Mouse (Mus musculus): Measurements from ENCODE around the gene Nae1. TPM values are rescaled to one million over a fixed set of nuclear protein-coding genes. Genes with fewer than 3 reads are reported as not detected.
"Not testable (repeated sequence)": the region's sequence is repeated elsewhere in the genome, so short reads cannot be mapped to it uniquely, and the experiment has no call there.

The Nae1 gene
- 89.0 and 100 TPM in 2 replicates for polyA plus RNA-seq (2014; fragmentation: Nextera tagmentation; extraction: Ambion mirVana)

DNA sequence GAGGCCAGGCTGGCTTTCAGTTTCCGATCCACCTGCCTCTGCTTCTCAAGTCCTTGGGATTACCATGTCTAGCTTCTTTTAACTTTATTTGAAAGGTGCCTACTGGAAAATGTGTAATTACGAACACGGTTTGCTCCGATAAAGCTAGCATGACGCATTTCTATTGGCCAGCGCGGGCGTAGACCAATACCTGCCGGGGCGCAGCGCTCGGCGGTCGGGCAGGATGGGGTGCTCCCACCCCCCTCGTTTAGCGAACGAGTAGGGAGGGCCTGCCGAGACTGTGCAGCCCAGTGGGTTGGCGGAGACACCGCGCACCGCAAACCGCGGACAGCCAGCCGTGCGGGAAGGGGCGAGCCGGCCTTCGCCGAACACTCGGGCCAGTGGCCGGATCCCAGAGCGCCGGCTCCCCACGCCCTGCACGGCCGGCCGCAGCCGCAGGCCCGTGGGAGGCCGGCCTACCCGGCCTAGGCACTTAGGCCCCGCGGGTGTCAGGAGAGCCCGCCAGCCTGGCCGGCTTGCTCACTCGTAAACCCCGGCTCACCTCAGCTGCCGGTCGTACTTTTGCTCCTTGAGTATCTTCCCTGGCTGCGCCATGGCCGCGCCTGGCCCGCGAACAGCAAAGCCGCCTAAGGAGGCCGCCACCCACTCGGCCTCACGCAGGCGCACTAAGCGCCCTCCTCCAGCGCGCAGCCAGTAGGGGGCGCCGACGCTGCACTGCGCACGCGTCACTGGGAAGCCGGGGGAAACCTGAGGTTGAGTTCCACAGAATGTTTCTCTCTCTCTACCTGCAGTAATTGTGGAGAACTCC, at the start of gene Nae1, which contains the start of gene Car7:
Gene Nae1 (minus strand): TSS at position 667 of the 808 bp plus-strand sequence.
Gene Car7 (plus strand): TSS at position 719 of the 808 bp plus-strand sequence.
- H3K27ac ChIP-seq (replicated peaks; ENCODE audit: low read depth, low read length), result peak within 1 kb of the TSS; percentile 85
- H3K4me2 ChIP-seq (ENCODE audit: low read depth, low read length), result peak within 1 kb of the TSS; percentile 71
- peak within 1 kb of the TSS; percentile 97 for H3K4me3 ChIP-seq (ENCODE audit: low read depth, low read length)
- DNase-seq (ENCODE audit: low spot score) (peak; percentile 93), ATAC-seq (ENCODE audit: low read depth) (peak; percentile 97)
- H3K36me3 ChIP-seq (ENCODE audit: control insufficient read depth, insufficient read depth, low read length), result peaks cover 10% of the 10 kb centered on the region
- peaks cover 10% of the 10 kb centered on the region; the same call in 1 of the 2 replicates for H3K4me1 ChIP-seq (ENCODE audit: control insufficient read depth, insufficient read depth, low read length)
- peaks cover 4% of the 10 kb centered on the region; the same call in 1 of the 2 replicates for H3K27me3 ChIP-seq (replicated peaks; ENCODE audit: control insufficient read depth, insufficient read depth, low read length)
- peak within 1 kb of the TSS; percentile 98 for H3K9ac ChIP-seq (ENCODE audit: low read depth, low read length)
- no peaks in the 10 kb centered on the region for H3K9me3 ChIP-seq (ENCODE audit: control insufficient read depth, low read length)
- WGBS, result 0% methylated on average over 30 of the region's 70 CpGs

DNA sequence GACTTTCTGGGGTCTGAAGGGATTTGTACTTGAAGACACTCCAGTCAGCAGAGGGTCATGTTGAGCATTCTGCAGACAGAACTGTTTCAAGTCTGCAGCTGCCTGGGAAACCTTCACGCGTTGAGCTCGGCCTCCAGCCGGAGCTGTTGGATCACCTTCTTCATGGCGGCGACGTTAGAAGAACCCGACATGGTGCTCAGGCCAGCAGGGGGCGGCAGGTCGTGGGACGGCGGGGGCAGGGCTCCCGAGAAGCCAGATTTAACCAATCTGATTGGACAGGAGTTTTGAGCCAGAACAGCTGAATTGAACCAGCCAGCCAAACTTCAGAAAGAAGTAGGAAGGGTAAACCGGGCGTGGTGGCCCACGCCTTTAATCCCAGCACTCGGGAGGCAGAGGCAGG, 43.2 kb upstream of the Nae1 start:
- DNase-seq (ENCODE audit: low spot score), result not testable (repeated sequence)

DNA sequence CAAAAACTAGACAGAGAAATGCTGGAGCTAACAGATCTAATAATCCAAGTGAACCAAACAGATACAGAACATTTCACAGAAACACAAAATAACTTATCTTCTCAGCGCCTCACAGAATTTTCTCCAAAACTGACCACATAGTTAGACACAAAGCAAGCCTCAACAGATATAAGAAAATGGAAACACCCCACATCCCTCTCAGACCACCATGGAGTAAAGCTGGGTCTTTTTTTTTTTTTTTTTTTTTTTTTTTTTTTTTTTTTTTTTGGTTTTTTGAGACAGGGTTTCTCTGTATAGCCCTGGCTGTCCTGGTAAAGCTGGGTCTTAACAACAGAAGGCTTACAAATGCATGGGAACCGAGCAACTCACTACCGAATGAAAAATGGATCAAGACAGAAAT, 42.4 kb upstream of the Nae1 start:
- no peak overlapping the region for H3K4me3 ChIP-seq (ENCODE audit: low read depth, low read length)
- H3K36me3 ChIP-seq (ENCODE audit: control insufficient read depth, insufficient read depth, low read length), result no peaks in the 10 kb centered on the region
- H3K27me3 ChIP-seq (replicated peaks; ENCODE audit: control insufficient read depth, insufficient read depth, low read length), result no peaks in the 10 kb centered on the region
- no peak overlapping the region for H3K4me2 ChIP-seq (ENCODE audit: low read depth, low read length)
- 88% methylated on average over 3 of the region's 3 CpGs for WGBS
- no peaks in the 10 kb centered on the region for H3K9me3 ChIP-seq (ENCODE audit: control insufficient read depth, low read length)
- no peak overlapping the region for H3K9ac ChIP-seq (ENCODE audit: low read depth, low read length)
- ATAC-seq (ENCODE audit: low read depth), result no peak
- no peaks in the 10 kb centered on the region for H3K4me1 ChIP-seq (ENCODE audit: control insufficient read depth, insufficient read depth, low read length)
- H3K27ac ChIP-seq (replicated peaks; ENCODE audit: low read depth, low read length), result no peak overlapping the region
- no peak for DNase-seq (ENCODE audit: low spot score)

More for the DNA sequence above, 43.2 kb upstream of the Nae1 start:
- not testable (repeated sequence) for ATAC-seq (ENCODE audit: low read depth); H3K4me3 ChIP-seq (ENCODE audit: low read depth, low read length); H3K4me2 ChIP-seq (ENCODE audit: low read depth, low read length); H3K27ac ChIP-seq (replicated peaks; ENCODE audit: low read depth, low read length); H3K36me3 ChIP-seq (ENCODE audit: control insufficient read depth, insufficient read depth, low read length); H3K4me1 ChIP-seq (ENCODE audit: control insufficient read depth, insufficient read depth, low read length); H3K27me3 ChIP-seq (replicated peaks; ENCODE audit: control insufficient read depth, insufficient read depth, low read length); H3K9me3 ChIP-seq (ENCODE audit: control insufficient read depth, low read length); H3K9ac ChIP-seq (ENCODE audit: low read depth, low read length)
- WGBS, result 79% methylated on average over 17 of the region's 17 CpGs

DNA sequence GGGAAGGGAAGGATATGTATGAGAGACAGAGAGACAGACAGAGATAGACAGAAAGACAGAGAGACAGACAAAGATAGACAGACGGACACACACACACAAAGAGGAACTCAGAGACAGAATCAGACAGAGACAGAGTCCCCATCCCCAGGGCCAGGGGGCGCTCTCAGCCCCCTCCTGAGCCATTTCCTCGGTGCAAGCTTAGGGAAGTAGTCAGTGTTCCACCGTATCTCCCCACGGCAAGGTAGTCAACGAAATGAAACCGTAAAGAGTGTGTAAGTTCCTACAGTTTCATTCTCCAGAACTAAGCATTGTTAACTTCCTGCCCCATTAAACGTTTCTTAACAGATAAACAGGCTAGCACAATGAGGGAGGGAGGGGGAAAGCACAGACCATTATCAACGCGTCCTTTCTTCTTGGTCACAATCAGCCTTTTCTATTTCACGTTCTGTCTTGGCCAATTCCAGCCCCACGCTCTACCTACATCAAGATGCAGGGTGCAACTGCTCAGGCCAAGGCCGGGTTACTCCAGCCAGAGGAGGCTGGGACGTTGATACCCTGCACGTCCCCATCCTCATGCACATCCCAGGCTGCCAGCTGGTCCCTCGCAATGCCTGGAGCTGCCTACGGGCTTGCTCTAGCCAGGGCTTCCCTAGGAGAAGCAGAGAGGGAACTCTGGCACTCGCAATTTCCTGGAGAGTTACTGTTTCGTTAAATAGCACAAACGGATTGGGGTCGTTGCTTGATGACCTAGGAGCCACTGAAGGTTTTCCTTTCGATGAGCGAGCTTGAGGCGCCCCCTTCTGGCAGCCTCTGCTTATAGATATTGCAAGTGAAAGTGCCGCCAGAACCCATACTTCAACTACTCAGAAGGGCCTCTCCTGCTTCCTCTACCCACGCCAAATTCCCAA, 36.3 kb upstream of the Nae1 start:
- ATAC-seq (ENCODE audit: low read depth) (peak; percentile 86), DNase-seq (ENCODE audit: low spot score) (peak; percentile 90)
- Histone ChIP-seq H3K4me2 (ENCODE audit: low read depth, low read length) (peak overlapping the region; percentile 61), H3K4me3 (ENCODE audit: low read depth, low read length) (peak overlapping the region; percentile 37), H3K27me3 (replicated peaks; ENCODE audit: control insufficient read depth, insufficient read depth, low read length) (no peaks in the 10 kb centered on the region), H3K9ac (ENCODE audit: low read depth, low read length) (peak overlapping the region; percentile 43), H3K4me1 (ENCODE audit: control insufficient read depth, insufficient read depth, low read length) (no peaks in the 10 kb centered on the region), H3K36me3 (ENCODE audit: control insufficient read depth, insufficient read depth, low read length) (no peaks in the 10 kb centered on the region), H3K9me3 (ENCODE audit: control insufficient read depth, low read length) (no peaks in the 10 kb centered on the region), H3K27ac (replicated peaks; ENCODE audit: low read depth, low read length) (no peak overlapping the region)
- WGBS, result 6% methylated on average over 25 of the region's 26 CpGs

DNA sequence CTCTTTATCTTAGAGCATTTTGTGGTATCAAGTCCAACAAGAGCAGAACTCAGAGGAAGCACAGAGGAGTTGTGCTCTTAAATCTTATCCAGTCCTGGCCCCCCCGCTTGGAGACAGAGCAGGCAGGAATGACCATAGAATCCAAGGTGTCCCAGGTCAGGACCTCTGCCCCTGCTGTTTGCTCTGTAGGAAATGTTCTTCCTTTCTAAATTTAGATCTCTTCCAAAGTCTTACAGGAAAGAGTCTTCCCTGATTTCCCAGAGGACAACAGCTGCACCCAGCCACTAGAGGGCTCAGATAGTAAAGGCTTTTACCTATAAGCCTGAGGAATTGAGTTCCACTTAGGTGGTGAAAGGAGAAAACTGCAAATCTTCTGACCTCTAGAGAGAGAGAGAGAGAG, 35.1 kb upstream of the Nae1 start:
- Histone ChIP-seq H3K27me3 (replicated peaks; ENCODE audit: control insufficient read depth, insufficient read depth, low read length) (no peaks in the 10 kb centered on the region), H3K36me3 (ENCODE audit: control insufficient read depth, insufficient read depth, low read length) (no peaks in the 10 kb centered on the region), H3K9ac (ENCODE audit: low read depth, low read length) (no peak overlapping the region), H3K4me1 (ENCODE audit: control insufficient read depth, insufficient read depth, low read length) (no peaks in the 10 kb centered on the region), H3K4me2 (ENCODE audit: low read depth, low read length) (no peak overlapping the region), H3K9me3 (ENCODE audit: control insufficient read depth, low read length) (no peaks in the 10 kb centered on the region), H3K27ac (replicated peaks; ENCODE audit: low read depth, low read length) (no peak overlapping the region), H3K4me3 (ENCODE audit: low read depth, low read length) (no peak overlapping the region)
- ATAC-seq (ENCODE audit: low read depth) (no peak), DNase-seq (ENCODE audit: low spot score) (peak; percentile 37)
- WGBS, result 46% methylated on average over 1 of the region's 1 CpGs

DNA sequence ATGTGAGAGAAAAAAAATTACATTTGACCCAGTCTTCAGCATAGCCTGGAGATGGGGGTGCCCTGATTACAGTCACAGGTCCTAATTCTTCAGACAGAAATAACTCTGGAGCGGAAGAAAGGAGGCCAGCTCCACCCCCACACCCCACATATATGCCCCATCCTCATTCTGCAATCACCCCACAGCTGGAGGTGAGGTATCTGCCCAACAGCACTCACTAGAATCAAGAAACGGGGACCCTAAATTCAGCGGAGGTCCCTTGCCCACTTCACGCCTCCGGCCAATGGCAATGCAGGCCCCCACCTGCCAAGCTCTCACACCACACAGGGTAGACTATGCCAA, 31.0 kb upstream of the Nae1 start:
- no peak overlapping the region for H3K9ac ChIP-seq (ENCODE audit: low read depth, low read length)
- H3K27me3 ChIP-seq (replicated peaks; ENCODE audit: control insufficient read depth, insufficient read depth, low read length), result no peaks in the 10 kb centered on the region
- DNase-seq (ENCODE audit: low spot score), result no peak
- H3K9me3 ChIP-seq (ENCODE audit: control insufficient read depth, low read length), result no peaks in the 10 kb centered on the region
- H3K27ac ChIP-seq (replicated peaks; ENCODE audit: low read depth, low read length), result no peak overlapping the region
- no peak overlapping the region for H3K4me2 ChIP-seq (ENCODE audit: low read depth, low read length)
- WGBS, result 92% methylated on average over 5 of the region's 5 CpGs
- 0 out of 2 replicates have a peak, but pooled peaks have one; percentile 6 for ATAC-seq (ENCODE audit: low read depth)
- H3K36me3 ChIP-seq (ENCODE audit: control insufficient read depth, insufficient read depth, low read length), result no peaks in the 10 kb centered on the region
- H3K4me1 ChIP-seq (ENCODE audit: control insufficient read depth, insufficient read depth, low read length), result no peaks in the 10 kb centered on the region
- no peak overlapping the region for H3K4me3 ChIP-seq (ENCODE audit: low read depth, low read length)

DNA sequence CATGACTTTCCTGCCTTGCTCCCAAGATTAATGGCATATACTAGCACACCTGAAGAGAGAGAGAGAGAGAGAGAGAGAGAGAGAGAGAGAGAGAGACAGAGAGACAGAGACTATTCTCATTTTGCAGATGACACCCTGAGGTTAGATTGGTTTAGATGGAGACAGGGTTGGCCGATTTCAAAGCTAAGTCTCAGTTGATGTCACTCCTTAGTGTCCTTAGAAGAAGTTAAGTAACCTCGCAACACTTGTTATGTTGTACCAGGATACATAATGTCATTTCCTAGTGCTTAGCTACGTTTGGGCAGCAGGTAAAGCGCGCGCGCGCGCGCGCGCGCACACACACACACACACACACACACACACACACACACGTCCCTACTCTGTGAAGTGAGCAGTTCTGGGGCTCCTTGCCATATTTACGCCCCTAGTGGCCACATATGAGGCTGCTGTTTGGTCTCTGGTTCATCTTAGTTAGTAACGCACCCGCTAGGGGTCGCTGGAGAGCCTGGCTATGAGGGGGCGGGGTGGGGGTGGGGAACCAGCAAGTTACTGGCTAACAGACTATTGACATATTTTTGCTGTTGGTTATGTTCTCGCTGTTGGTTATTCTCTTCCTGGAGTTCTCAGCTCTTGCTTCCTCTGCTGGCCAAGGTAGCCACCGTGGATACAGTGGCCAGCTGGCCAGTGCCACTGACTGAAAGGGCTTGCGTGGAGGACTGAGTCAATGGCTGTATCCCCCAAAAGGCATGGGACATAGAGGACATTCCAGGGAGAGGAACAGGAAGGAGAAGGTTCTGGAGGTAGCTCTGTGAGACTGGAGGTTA, 30.4 kb upstream of the Nae1 start:
- Histone ChIP-seq H3K27me3 (replicated peaks; ENCODE audit: control insufficient read depth, insufficient read depth, low read length) (no peaks in the 10 kb centered on the region), H3K36me3 (ENCODE audit: control insufficient read depth, insufficient read depth, low read length) (no peaks in the 10 kb centered on the region), H3K9me3 (ENCODE audit: control insufficient read depth, low read length) (no peaks in the 10 kb centered on the region), H3K4me3 (ENCODE audit: low read depth, low read length) (no peak overlapping the region), H3K4me2 (ENCODE audit: low read depth, low read length) (peak overlapping the region; percentile 32; the same call in 1 of the 2 replicates), H3K4me1 (ENCODE audit: control insufficient read depth, insufficient read depth, low read length) (no peaks in the 10 kb centered on the region), H3K27ac (replicated peaks; ENCODE audit: low read depth, low read length) (no peak overlapping the region), H3K9ac (ENCODE audit: low read depth, low read length) (no peak overlapping the region)
- ATAC-seq (ENCODE audit: low read depth) (peak; percentile 92), DNase-seq (ENCODE audit: low spot score) (peak; percentile 91)
- 22% methylated on average over 15 of the region's 22 CpGs for WGBS

DNA sequence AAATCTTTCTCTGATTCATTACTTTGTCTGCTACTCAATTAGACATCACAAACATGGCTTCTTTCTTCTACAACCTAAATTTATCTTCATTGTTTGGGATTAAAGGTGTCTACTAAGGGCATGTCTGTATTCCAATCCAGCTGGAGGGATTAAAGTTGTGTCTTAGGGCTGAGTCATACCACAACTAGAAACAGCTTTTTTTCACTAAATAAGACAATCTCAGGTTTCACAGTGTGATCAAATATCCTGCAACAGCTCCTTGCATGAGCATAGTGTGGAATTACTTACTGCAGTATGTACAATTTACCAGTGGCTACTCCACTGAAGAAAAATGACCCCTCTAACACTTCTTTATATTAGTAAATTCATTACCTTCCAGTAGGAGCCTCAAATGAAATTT, 26.3 kb upstream of the Nae1 start:
- DNase-seq (ENCODE audit: low spot score) (no peak), ATAC-seq (ENCODE audit: low read depth) (no peak)
- H3K9me3 ChIP-seq (ENCODE audit: control insufficient read depth, low read length), result no peaks in the 10 kb centered on the region
- H3K4me2 ChIP-seq (ENCODE audit: low read depth, low read length), result no peak overlapping the region
- no peaks in the 10 kb centered on the region for H3K36me3 ChIP-seq (ENCODE audit: control insufficient read depth, insufficient read depth, low read length)
- no peaks in the 10 kb centered on the region for H3K27me3 ChIP-seq (replicated peaks; ENCODE audit: control insufficient read depth, insufficient read depth, low read length)
- H3K27ac ChIP-seq (replicated peaks; ENCODE audit: low read depth, low read length), result no peak overlapping the region
- no peak overlapping the region for H3K9ac ChIP-seq (ENCODE audit: low read depth, low read length)
- H3K4me3 ChIP-seq (ENCODE audit: low read depth, low read length), result no peak overlapping the region
- no peaks in the 10 kb centered on the region for H3K4me1 ChIP-seq (ENCODE audit: control insufficient read depth, insufficient read depth, low read length)
